20 mouse cellular contexts compared by ENCODE assay signal in genomic region chr7:28717726-28718125, GRCm38 (mm10). TPM values are rescaled to one million over a fixed set of nuclear protein-coding genes. Genes with fewer than 3 reads are reported as not detected.
DNase-seq lines count a peak whose midpoint lies in the region; ATAC-seq and TF ChIP-seq lines count a peak whose summit lies in the region.
"Had no signal": no experiment of that assay in that cellular context is flagged by ENCODE, and none has a peak within 500 bp of the region (broad histone marks: within the 10 kb centered on the region; RNA-seq: fewer than 3 reads in every experiment).

No protein-coding gene starts in this region.

- H3K79me2 ChIP-seq in C2C12 (ENCODE audit: control insufficient read depth, insufficient read depth): no peaks in the 10 kb centered on the region

- H3ac ChIP-seq in C2C12 (ENCODE audit: control insufficient read depth, insufficient read length, low read depth): no peak overlapping the region

- H3K4me1 ChIP-seq in heart, embryonic 13.5 days: peaks cover 46% of the 10 kb centered on the region
- H3K4me1 ChIP-seq in embryonic facial prominence, embryonic 15.5 days: peaks cover 19% of the 10 kb centered on the region

- ATAC-seq in heart, embryonic 13.5 days (ENCODE audit: extremely low read depth, insufficient number of reproducible peaks, low FRiP score, low TSS enrichment): no peak
- no peak for ATAC-seq in embryonic facial prominence, embryonic 15.5 days (ENCODE audit: insufficient number of reproducible peaks, low FRiP score, low TSS enrichment, low read depth)

- no peaks in the 10 kb centered on the region for H3K79me3 ChIP-seq in C2C12 (ENCODE audit: low read depth)

- no peaks in the 10 kb centered on the region for H3K9me3 ChIP-seq in heart, embryonic 13.5 days
- no peaks in the 10 kb centered on the region for H3K9me3 ChIP-seq in embryonic facial prominence, embryonic 15.5 days (replicated peaks)
- H3K9me3 ChIP-seq: G1E; midbrain, embryonic 10.5 days had no signal

- no peak for DNase-seq in heart, adult 9 months (ENCODE audit: low spot score in 2 of 2)
- peak; percentile 13 to 22 for DNase-seq in kidney, postnatal 4 days
- no peak for DNase-seq in kidney, postnatal 10 days
- no peak for DNase-seq in B cell, adult 2 months
- no peak for DNase-seq in cerebellum, adult 11-12 months
- DNase-seq: adrenal gland, adult 2 months; cerebellum, postnatal 14 days; embryo, embryonic 11 days; forebrain, postnatal 0 days; heart, adult 11 months; kidney, postnatal 25 days; layer of hippocampus, adult 9-11 months; right cerebral cortex, postnatal 14 days; thymus, postnatal 36 days had no signal

- WGBS in heart, embryonic 13.5 days: 74% methylated on average over 10 of the region's 10 CpGs
- 56% methylated on average over 10 of the region's 10 CpGs for WGBS in embryonic facial prominence, embryonic 15.5 days

- TF ChIP-seq CTCF in C2C12 (IDR thresholded peaks at IDR 0.05; ENCODE audit: control insufficient read depth, insufficient read depth, insufficient read length): no peak

- H3K27ac ChIP-seq in heart, embryonic 13.5 days (replicated peaks): no peak overlapping the region
- peak overlapping the region; percentile 87 for H3K27ac ChIP-seq in embryonic facial prominence, embryonic 15.5 days (replicated peaks)

- H3K27me3 ChIP-seq in heart, embryonic 13.5 days (replicated peaks): no peaks in the 10 kb centered on the region
- no peaks in the 10 kb centered on the region for H3K27me3 ChIP-seq in C2C12 (ENCODE audit: control insufficient read depth, insufficient read depth, insufficient read length)
- H3K27me3 ChIP-seq in embryonic facial prominence, embryonic 15.5 days: no peaks in the 10 kb centered on the region

- no peak overlapping the region for H3K9ac ChIP-seq in heart, embryonic 13.5 days
- no peak overlapping the region; the same call in 1 of the 2 replicates for H3K9ac ChIP-seq in embryonic facial prominence, embryonic 15.5 days
- H3K9ac ChIP-seq: forebrain, postnatal 0 days had no signal

- H3K4me2 ChIP-seq in heart, embryonic 13.5 days: peak overlapping the region; percentile 85
- peak overlapping the region; percentile 72 for H3K4me2 ChIP-seq in embryonic facial prominence, embryonic 15.5 days (replicated peaks)

- H3K4me3 ChIP-seq in heart, embryonic 13.5 days: peak overlapping the region; percentile 70; the same call in 1 of the 2 replicates
- peak overlapping the region; percentile 39 for H3K4me3 ChIP-seq in C2C12 (ENCODE audit: insufficient read depth, poor library complexity, severe bottlenecking)
- H3K4me3 ChIP-seq in embryonic facial prominence, embryonic 15.5 days (replicated peaks): peak overlapping the region; percentile 55

- 0 out of 2 replicates have a peak, but pooled peaks cover 2% of the 10 kb centered on the region for H3K36me3 ChIP-seq in heart, embryonic 13.5 days
- no peaks in the 10 kb centered on the region for H3K36me3 ChIP-seq in C2C12 (ENCODE audit: control insufficient read depth, insufficient read depth)
- no peaks in the 10 kb centered on the region for H3K36me3 ChIP-seq in embryonic facial prominence, embryonic 15.5 days
- H3K36me3 ChIP-seq: G1E; midbrain, embryonic 10.5 days had no signal

TF ChIP-seq in C2C12, 6 proteins besides CTCF, POLR2A, EP300 and RAD21:
- no peak for TF ChIP-seq MAX (IDR thresholded peaks at IDR 0.05)
- TF ChIP-seq USF1 (IDR thresholded peaks at IDR 0.05; ENCODE audit: low read depth): no peak
- no peak for TF ChIP-seq MYOD1 (IDR thresholded peaks at IDR 0.05; ENCODE audit: control insufficient read depth, insufficient read length, low read depth)
- no peak for TF ChIP-seq FOSL1 (IDR thresholded peaks at IDR 0.05; ENCODE audit: insufficient read depth, low read length, poor library complexity, severe bottlenecking)
- TF ChIP-seq CEBPB (IDR thresholded peaks at IDR 0.05; ENCODE audit: low read depth): no peak
- no peak for TF ChIP-seq MYOG (IDR thresholded peaks at IDR 0.05; ENCODE audit: control insufficient read depth, extremely low read depth, insufficient read length)

RNA-seq across cellular contexts. Expression of gene Fbxo17, which starts 1.1 kb away (rescaled TPM):
- 10.6 and 11.4 TPM in 2 replicates for polyA plus RNA-seq in heart, embryonic 13.5 days (2015; fragmentation: Nextera tagmentation; extraction: Ambion mirVana)
- polyA plus RNA-seq in C2C12 (2012; fragmentation: generic; extraction: Trizol): 9.8 TPM
- 29.1 and 32.3 TPM in 2 replicates for polyA plus RNA-seq in embryonic facial prominence, embryonic 15.5 days (2015; fragmentation: Nextera tagmentation; extraction: Ambion mirVana)
- polyA plus RNA-seq: G1E had no signal

RNA-seq across cellular contexts. Expression of gene Mrps12, which starts 23.9 kb away (rescaled TPM):
- 108 and 117 TPM in 2 replicates for polyA plus RNA-seq in heart, embryonic 13.5 days (2015; fragmentation: Nextera tagmentation; extraction: Ambion mirVana)
- 193 TPM for polyA plus RNA-seq in C2C12 (2012; fragmentation: generic; extraction: Trizol)
- 122 and 124 TPM in 2 replicates for polyA plus RNA-seq in embryonic facial prominence, embryonic 15.5 days (2015; fragmentation: Nextera tagmentation; extraction: Ambion mirVana)

RNA-seq across cellular contexts. Expression of gene Sars2, which starts 24.1 kb away (rescaled TPM):
- polyA plus RNA-seq in heart, embryonic 13.5 days (2015; fragmentation: Nextera tagmentation; extraction: Ambion mirVana): 20.2 and 20.4 TPM in 2 replicates
- 18.1 TPM for polyA plus RNA-seq in C2C12 (2012; fragmentation: generic; extraction: Trizol)
- 21.9 and 25.3 TPM in 2 replicates for polyA plus RNA-seq in embryonic facial prominence, embryonic 15.5 days (2015; fragmentation: Nextera tagmentation; extraction: Ambion mirVana)

RNA-seq across cellular contexts. Expression of gene Fbxo27, which starts 25.1 kb away (rescaled TPM):
- polyA plus RNA-seq in heart, embryonic 13.5 days (2015; fragmentation: Nextera tagmentation; extraction: Ambion mirVana): 4.2 and 4.7 TPM in 2 replicates
- polyA plus RNA-seq in C2C12 (2012; fragmentation: generic; extraction: Trizol): 0.01 TPM
- polyA plus RNA-seq in embryonic facial prominence, embryonic 15.5 days (2015; fragmentation: Nextera tagmentation; extraction: Ambion mirVana): 8.8 and 9.1 TPM in 2 replicates
- polyA plus RNA-seq: G1E had no signal

RNA-seq across cellular contexts. Expression of gene Ccer2, which starts 38.2 kb away (rescaled TPM):
- not detected in 2 replicates for polyA plus RNA-seq in heart, embryonic 13.5 days (2015; fragmentation: Nextera tagmentation; extraction: Ambion mirVana)
- polyA plus RNA-seq in C2C12 (2012; fragmentation: generic; extraction: Trizol): not detected
- 128 and 230 TPM in 2 replicates for polyA plus RNA-seq in embryonic facial prominence, embryonic 15.5 days (2015; fragmentation: Nextera tagmentation; extraction: Ambion mirVana)
- polyA plus RNA-seq: adrenal gland, adult 2 months; G1E; liver, adult 2 months; midbrain, embryonic 10.5 days had no signal

Comparison
In these comparisons a context has a peak if more than half of its experiments do, and no peak if none do; other contexts are left out.
1. DNase-seq: peak in kidney, postnatal 4 days (2 of 2); none in heart, adult 9 months (0 of 2), kidney, postnatal 10 days (single experiment), B cell, adult 2 months (0 of 2) and cerebellum, adult 11-12 months (single experiment).
2. Peak in every context shown above with its lines, with median percentiles within 50 percentile points of each other: H3K4me3 ChIP-seq.